Mouse (Mus musculus) heart, postnatal 10 days (tissue): ENCODE results near the gene Gm37419. TPM values are rescaled to one million over a fixed set of nuclear protein-coding genes. Genes with fewer than 3 reads are reported as not detected.

Experiments
- DNase-seq, 2 experiments: peaks; one replicate each; pipeline ENCODE4 v3.0.0; 2021
- intact Hi-C: fragments of 180-260 bp; cut with DNase I; formaldehyde crosslinking; loops from one replicate; pipeline ENCODE4 v1.15.1; 2025
- total RNA-seq, 2 experiments: library from RNA; stranded (reverse); gene quantifications; 2 replicates each; pipeline ENCODE4 v1.2.3; 2021

Gm37419 gene
- not detected for total RNA-seq

GRCm38 (mm10) chr16:23988466-23989208 lies at the start of gene Gm37419, which contains the start of gene Bcl6:
Gene Gm37419 (plus strand): TSS chr16:23988482.
Gene Bcl6 (minus strand): TSS chr16:23988852.
- DNase-seq = peak; percentile 92 to 93
- intact Hi-C loops = loop anchor here (1.0 to 10.0 kb wide), 5 partner anchors 405 to 746 kb away; partner anchors contain the start of gene Lpp

GRCm38 (mm10) chr16:23944801-23945200 lies 43.5 kb upstream of the Gm37419 start:
- intact Hi-C loops = no loop called here
- no peak for DNase-seq

- intact Hi-C loops = no loop called here
- DNase-seq = no peak
These were observed 40.6 kb upstream of the Gm37419 start for GRCm38 (mm10) chr16:23947654-23948053.

- intact Hi-C loops = loop anchor here (2.0 kb wide), 1 partner anchor 499 kb away; no protein-coding TSS in a partner anchor
- DNase-seq = no peak
These were observed 36.1 kb upstream of the Gm37419 start for GRCm38 (mm10) chr16:23952101-23952727.

- DNase-seq = peak; percentile 48 to 80
- intact Hi-C loops = loop anchor here (1.0 to 2.0 kb wide), 3 partner anchors 54 to 501 kb away; no protein-coding TSS in a partner anchor
These were observed 34.9 kb upstream of the Gm37419 start for GRCm38 (mm10) chr16:23953189-23953958.

GRCm38 (mm10) chr16:23953959-23954260 lies 34.4 kb upstream of the Gm37419 start:
- intact Hi-C loops = loop anchor here (1.0 to 2.0 kb wide), 3 partner anchors 55 to 501 kb away; no protein-coding TSS in a partner anchor
- no peak for DNase-seq

- intact Hi-C loops = no loop called here
- DNase-seq = no peak
These were observed 29.3 kb upstream of the Gm37419 start for GRCm38 (mm10) chr16:23958938-23959337.

GRCm38 (mm10) chr16:23962401-23962800 lies 25.9 kb upstream of the Gm37419 start:
- intact Hi-C loops = loop anchor here (5.0 kb wide), 2 partner anchors 1300 to 1390 kb away; no protein-coding TSS in a partner anchor
- peak; percentile 36 to 45 for DNase-seq

- no peak for DNase-seq
- intact Hi-C loops = loop anchor here (5.0 kb wide), 2 partner anchors 1298 to 1388 kb away; no protein-coding TSS in a partner anchor
These were observed 24.2 kb upstream of the Gm37419 start for GRCm38 (mm10) chr16:23963896-23964668.

- DNase-seq = no peak
- intact Hi-C loops = loop anchor here (5.0 kb wide), 2 partner anchors 1297 to 1387 kb away; no protein-coding TSS in a partner anchor
These were observed 23.4 kb upstream of the Gm37419 start for GRCm38 (mm10) chr16:23964706-23965367.

- intact Hi-C loops = no loop called here
- DNase-seq = no peak
These were observed 22.2 kb upstream of the Gm37419 start for GRCm38 (mm10) chr16:23966066-23966465.

GRCm38 (mm10) chr16:23967301-23967700 lies 21.0 kb upstream of the Gm37419 start:
- DNase-seq = no peak
- intact Hi-C loops = no loop called here

GRCm38 (mm10) chr16:23968888-23969287 lies 19.4 kb upstream of the Gm37419 start:
- intact Hi-C loops = no loop called here
- DNase-seq = no peak

GRCm38 (mm10) chr16:23969919-23970318 lies 18.4 kb upstream of the Gm37419 start:
- intact Hi-C loops = no loop called here
- DNase-seq = peak in 1 of 2 experiments; percentile 35

GRCm38 (mm10) chr16:23972126-23972740 lies 16.0 kb upstream of the Gm37419 start:
- DNase-seq = no peak
- intact Hi-C loops = no loop called here

GRCm38 (mm10) chr16:23972901-23973300 lies 15.4 kb upstream of the Gm37419 start:
- intact Hi-C loops = no loop called here
- DNase-seq = no peak

GRCm38 (mm10) chr16:23973635-23974367 lies 14.5 kb upstream of the Gm37419 start:
- intact Hi-C loops = no loop called here
- no peak for DNase-seq

- intact Hi-C loops = no loop called here
- no peak for DNase-seq
These were observed 12.1 kb upstream of the Gm37419 start for GRCm38 (mm10) chr16:23976196-23976595.

GRCm38 (mm10) chr16:23977732-23978131 lies 10.6 kb upstream of the Gm37419 start:
- DNase-seq = no peak
- intact Hi-C loops = no loop called here
